Comparison of ENCODE assay signal across 13 mouse cellular contexts in the genomic region with DNA sequence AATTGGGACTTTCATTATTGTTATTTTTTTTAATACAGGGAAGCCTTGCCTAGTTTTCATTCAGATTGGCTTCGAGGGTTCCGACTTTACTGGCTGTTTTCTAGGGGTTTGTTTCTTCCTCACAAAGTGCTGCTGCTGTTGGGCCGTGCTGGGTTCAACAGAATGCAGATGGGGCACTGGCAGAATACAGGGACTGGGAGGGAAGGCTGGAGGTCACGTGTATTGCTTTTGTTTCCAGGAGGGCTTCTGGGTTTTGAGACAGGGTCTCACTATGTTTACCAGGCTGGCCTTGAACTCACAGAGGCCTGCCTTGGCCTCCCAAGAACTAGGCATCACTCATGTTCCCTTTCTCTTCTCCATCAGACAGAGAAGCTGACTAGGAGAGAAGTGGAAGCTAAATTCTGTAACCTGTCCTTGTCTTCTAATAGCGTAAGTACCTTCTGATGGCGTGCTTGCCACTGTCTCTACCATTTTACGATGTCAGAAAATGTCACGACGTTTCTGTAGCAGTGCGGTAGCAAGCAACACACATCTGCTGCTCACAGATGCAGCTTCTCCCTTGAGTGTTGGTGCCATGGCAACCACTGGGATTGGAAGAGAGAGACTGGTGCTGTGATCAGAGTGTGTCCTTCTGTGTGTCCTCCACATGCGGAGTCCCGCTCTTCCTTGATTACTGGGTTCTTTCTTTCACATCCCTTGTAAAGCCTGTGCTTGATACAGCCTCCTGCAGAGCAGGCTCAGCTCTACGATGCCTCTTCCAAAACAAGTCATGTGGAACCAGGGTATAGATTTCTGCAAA. TPM values are rescaled to one million over a fixed set of nuclear protein-coding genes. Genes with fewer than 3 reads are reported as not detected.
DNase-seq lines count a peak whose midpoint lies in the region; ATAC-seq and TF ChIP-seq lines count a peak whose summit lies in the region.
"Had no signal": no experiment of that assay in that cellular context is flagged by ENCODE, and none has a peak within 500 bp of the region (broad histone marks: within the 10 kb centered on the region; RNA-seq: fewer than 3 reads in every experiment).

No protein-coding gene starts in this region.

- no peak for TF ChIP-seq CTCF in forebrain, postnatal 0 days (IDR thresholded peaks at IDR 0.05; ENCODE audit: low read depth)

- H3K4me1 ChIP-seq in forebrain, postnatal 0 days (ENCODE audit: insufficient read depth), result 0 out of 2 replicates have a peak, but pooled peaks cover 5% of the 10 kb centered on the region
- H3K4me1 ChIP-seq in midbrain, embryonic 14.5 days (ENCODE audit: control insufficient read depth, insufficient read depth, low read length), result peaks cover 9% of the 10 kb centered on the region; the same call in 1 of the 2 replicates

- no peak overlapping the region for H3K4me3 ChIP-seq in forebrain, postnatal 0 days (ENCODE audit: low read depth, low read length)
- H3K4me3 ChIP-seq in midbrain, embryonic 14.5 days (replicated peaks; ENCODE audit: low read depth, low read length), result no peak overlapping the region
- H3K4me3 ChIP-seq: limb, embryonic 12.5 days had no signal

- no peaks in the 10 kb centered on the region for H3K9me3 ChIP-seq in forebrain, postnatal 0 days (ENCODE audit: low read length)
- H3K9me3 ChIP-seq in midbrain, embryonic 14.5 days (ENCODE audit: control insufficient read depth, low read length), result no peaks in the 10 kb centered on the region
- H3K9me3 ChIP-seq: limb, embryonic 12.5 days had no signal

- DNase-seq in brain, adult 2 months (ENCODE audit: low read depth, low spot score), result peak; percentile 91
- peak; percentile 61 for DNase-seq in forebrain, postnatal 0 days
- DNase-seq in layer of hippocampus, adult 9-10 months (ENCODE audit: low spot score), result peak; percentile 50
- DNase-seq in midbrain, embryonic 14.5 days, result peak; percentile 82
- DNase-seq in lung, adult 18-20 months, result no peak
- DNase-seq in urinary bladder, postnatal 36 days (ENCODE audit: low spot score in 2 of 2), result no peak
- DNase-seq in kidney, adult 11 months, result no peak
- no peak for DNase-seq in urinary bladder, postnatal 25 days (ENCODE audit: low spot score)
- DNase-seq: cerebellum, adult 2 months; lung, postnatal 36 days; thymus, adult 2 months had no signal

- H3K4me2 ChIP-seq in forebrain, postnatal 0 days (ENCODE audit: low read depth), result no peak overlapping the region
- H3K4me2 ChIP-seq in midbrain, embryonic 14.5 days (ENCODE audit: low read length), result no peak overlapping the region
- H3K4me2 ChIP-seq: limb, embryonic 12.5 days had no signal

- H3K27me3 ChIP-seq in forebrain, postnatal 0 days (ENCODE audit: insufficient read depth, low read length), result no peaks in the 10 kb centered on the region
- H3K27me3 ChIP-seq in midbrain, embryonic 14.5 days (ENCODE audit: control insufficient read depth, insufficient read depth, low read length), result no peaks in the 10 kb centered on the region
- H3K27me3 ChIP-seq: CH12.LX; limb, embryonic 12.5 days had no signal

- WGBS in forebrain, postnatal 0 days, result 66% methylated on average over 13 of the region's 13 CpGs
- 57% methylated on average over 13 of the region's 13 CpGs for WGBS in midbrain, embryonic 14.5 days

- no peak overlapping the region for H3K9ac ChIP-seq in forebrain, postnatal 0 days
- no peak overlapping the region for H3K9ac ChIP-seq in midbrain, embryonic 14.5 days (replicated peaks; ENCODE audit: low read length)
- H3K9ac ChIP-seq: limb, embryonic 12.5 days had no signal

- peak; percentile 92 for ATAC-seq in forebrain, postnatal 0 days
- ATAC-seq in midbrain, embryonic 14.5 days (ENCODE audit: low FRiP score, low TSS enrichment), result peak; percentile 78; the same call in 1 of the 2 replicates

- H3K27ac ChIP-seq in forebrain, postnatal 0 days (ENCODE audit: low read depth, low read length), result peak overlapping the region; percentile 52
- peak overlapping the region; percentile 77 for H3K27ac ChIP-seq in midbrain, embryonic 14.5 days (replicated peaks; ENCODE audit: low read depth, low read length)
- H3K27ac ChIP-seq: limb, embryonic 12.5 days had no signal

- H3K36me3 ChIP-seq in forebrain, postnatal 0 days (ENCODE audit: insufficient read depth), result peaks cover 26% of the 10 kb centered on the region
- H3K36me3 ChIP-seq in midbrain, embryonic 14.5 days (ENCODE audit: control insufficient read depth, insufficient read depth, low read length), result peaks cover 15% of the 10 kb centered on the region

RNA-seq across cellular contexts. Expression of gene Srp14, which starts 21.8 kb away (rescaled TPM):
- 180 and 252 TPM in 2 replicates for total RNA-seq in forebrain, postnatal 0 days (2014; rRNA removed)
- 357 and 411 TPM in 2 replicates for polyA plus RNA-seq in forebrain, postnatal 0 days (2015; fragmentation: Nextera tagmentation; extraction: Ambion mirVana)
- 327 and 366 TPM in 2 replicates for polyA plus RNA-seq in midbrain, embryonic 14.5 days (2014; fragmentation: Nextera tagmentation; extraction: Ambion mirVana)

Comparison
In these comparisons a context has a peak if more than half of its experiments do, and no peak if none do; other contexts are left out.
1. DNase-seq: peak in brain, adult 2 months (single experiment), forebrain, postnatal 0 days (single experiment), layer of hippocampus, adult 9-10 months (single experiment) and midbrain, embryonic 14.5 days (single experiment); none in lung, adult 18-20 months (0 of 2), urinary bladder, postnatal 36 days (0 of 2), kidney, adult 11 months (single experiment) and urinary bladder, postnatal 25 days (single experiment).